Mouse (Mus musculus) left cerebral cortex, postnatal 25 days (tissue): ENCODE measurements around the gene Ldhc. TPM values are rescaled to one million over a fixed set of nuclear protein-coding genes. Genes with fewer than 3 reads are reported as not detected.

ENCODE experiments used
- DNase-seq, 2 experiments: peaks; one replicate each; pipeline ENCODE4 v3.0.0; 2022; ENCODE audit warnings: low spot score in 2 of 2, mixed read lengths in 1 of 2
- intact Hi-C: fragments of 180-260 bp; cut with DNase I; formaldehyde crosslinking; loops from one replicate; pipeline ENCODE4 v1.15.1; 2025
- total RNA-seq, 2 experiments: library from RNA; stranded (reverse); gene quantifications; 2 replicates each; pipeline ENCODE4 v1.2.3; 2021

The Ldhc gene
- total RNA-seq, 2 experiments from 2014 or later, result not detected

DNA sequence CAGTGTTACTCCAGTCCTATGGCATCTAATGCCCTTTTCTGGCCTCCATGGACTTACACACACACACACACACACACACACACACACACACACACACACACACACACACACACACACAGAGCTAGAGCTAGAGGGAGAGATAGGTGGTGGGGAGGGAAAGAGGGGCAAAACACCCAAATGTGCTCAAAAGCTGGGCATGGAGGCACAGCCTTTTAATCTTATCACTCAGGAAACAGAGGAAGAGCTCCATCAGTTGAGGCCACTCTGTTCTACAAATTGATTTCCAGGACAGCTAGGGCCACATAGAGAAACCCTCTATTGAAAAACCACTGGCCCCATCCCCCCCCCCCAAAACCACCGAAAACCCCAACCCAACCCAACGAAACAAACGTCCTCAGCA, 22.3 kb downstream of the Ldhc start:
- no peak for DNase-seq
- intact Hi-C loops, result no loop called here

DNA sequence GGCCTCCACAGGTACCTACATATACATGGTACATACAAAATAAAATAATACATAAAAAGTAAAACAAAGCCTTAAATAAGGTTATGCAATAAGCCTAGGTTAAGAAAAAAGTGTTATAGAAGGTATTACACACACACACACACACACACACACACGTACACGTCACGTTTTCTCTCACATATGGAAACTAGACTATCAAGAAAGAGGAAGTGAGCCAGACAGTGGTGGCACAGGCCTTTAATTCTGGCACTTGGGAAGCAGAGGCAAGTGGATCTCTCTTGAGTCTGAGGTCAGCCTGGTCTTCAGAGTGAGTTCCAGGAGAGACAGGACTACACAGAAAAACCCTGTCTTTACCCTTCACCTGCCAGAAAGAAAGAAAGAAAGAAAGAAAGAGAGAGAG, 34.5 kb downstream of the Ldhc start:
- DNase-seq, result no peak
- intact Hi-C loops, result no loop called here

DNA sequence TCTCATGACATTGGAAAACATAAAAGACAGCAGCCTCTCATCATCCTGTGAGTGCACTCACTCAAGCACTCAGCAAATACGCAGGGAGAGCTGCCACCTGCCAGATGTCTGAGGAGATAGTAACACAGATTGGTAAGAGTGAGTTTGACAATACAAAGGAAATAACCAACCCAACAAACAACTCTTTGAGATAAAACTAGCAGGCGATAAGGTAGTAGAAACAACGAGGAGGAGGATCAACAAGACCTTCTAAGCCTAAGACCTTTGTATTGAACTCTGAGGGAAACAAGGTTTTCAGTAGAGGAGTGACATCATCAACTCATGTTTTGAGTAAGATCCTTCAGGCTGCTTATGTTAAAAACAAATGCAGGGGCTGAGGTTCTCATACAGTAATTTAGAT, 38.3 kb downstream of the Ldhc start:
- intact Hi-C loops, result no loop called here
- no peak for DNase-seq

DNA sequence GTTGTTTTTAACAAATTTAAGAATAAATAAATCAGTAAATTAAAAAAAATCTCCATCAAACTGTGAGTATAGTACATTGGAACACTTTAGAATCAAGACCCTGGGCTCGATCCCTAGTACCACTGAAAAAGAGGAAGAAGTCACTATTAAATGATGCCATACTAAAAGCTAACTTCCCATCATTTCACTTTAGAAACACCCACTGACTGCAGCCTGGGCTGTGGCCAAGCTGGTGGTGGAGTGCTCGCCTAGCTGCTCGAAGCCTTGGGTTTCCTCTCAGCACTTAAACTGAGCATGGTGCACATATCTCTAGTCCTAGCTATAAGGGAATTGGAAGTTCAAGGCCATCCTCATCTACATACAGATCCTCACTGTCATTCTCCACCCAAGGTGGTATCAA, 50.2 kb downstream of the Ldhc start:
- no peak for DNase-seq
- intact Hi-C loops, result no loop called here

DNA sequence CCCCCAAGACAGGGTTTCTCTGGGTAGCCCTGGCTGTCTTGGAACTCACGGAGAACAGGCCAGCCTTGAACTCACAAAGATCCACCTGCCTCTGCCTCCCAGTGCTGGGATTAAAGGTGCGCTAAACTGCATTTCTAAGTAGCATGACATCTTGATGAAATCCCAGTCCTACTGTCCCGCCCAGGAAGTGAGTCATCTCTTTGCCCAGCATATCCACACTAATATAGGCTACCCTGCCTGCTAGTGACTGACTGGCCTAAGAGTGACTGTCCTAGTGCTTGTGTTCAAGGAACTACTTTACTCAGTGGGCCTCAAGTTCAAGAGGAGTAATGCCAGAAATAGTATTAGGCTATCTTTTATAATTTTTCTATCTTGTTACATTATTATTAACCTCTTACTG, 55.4 kb downstream of the Ldhc start:
- DNase-seq, result no peak
- intact Hi-C loops, result no loop called here

DNA sequence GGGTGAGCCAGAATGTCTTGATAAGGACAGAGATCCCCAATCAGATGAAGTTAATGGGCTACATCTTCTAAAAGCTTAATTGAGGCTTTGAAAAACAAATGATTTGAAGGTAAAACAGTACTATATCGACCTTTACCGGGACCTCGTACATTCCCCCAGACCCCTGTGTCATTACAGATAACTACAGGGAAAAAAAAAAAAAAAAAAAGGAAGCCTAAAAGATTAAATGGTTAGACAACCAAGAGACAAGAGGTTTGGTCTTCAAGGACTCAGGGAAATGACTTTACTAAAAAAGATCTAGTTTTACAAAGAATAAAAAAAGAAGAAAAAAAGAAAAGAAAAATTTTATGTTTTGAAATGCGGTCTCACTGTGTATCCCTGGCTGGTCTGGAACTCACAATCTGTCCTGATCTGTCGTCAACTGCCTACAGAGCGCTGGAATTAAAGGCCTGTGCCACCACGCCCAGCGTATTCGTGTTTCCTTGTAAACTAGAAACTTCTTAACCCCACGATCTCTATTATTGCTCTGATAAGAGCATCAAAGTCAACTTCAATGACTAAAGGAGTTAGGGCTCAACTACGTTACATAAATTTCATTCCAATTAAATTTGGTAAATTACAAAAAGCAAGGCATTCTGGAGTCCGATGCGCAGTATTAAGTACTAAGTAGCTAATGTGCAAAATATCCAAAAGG, 57.8 kb downstream of the Ldhc start:
- intact Hi-C loops, result no loop called here
- no peak for DNase-seq

DNA sequence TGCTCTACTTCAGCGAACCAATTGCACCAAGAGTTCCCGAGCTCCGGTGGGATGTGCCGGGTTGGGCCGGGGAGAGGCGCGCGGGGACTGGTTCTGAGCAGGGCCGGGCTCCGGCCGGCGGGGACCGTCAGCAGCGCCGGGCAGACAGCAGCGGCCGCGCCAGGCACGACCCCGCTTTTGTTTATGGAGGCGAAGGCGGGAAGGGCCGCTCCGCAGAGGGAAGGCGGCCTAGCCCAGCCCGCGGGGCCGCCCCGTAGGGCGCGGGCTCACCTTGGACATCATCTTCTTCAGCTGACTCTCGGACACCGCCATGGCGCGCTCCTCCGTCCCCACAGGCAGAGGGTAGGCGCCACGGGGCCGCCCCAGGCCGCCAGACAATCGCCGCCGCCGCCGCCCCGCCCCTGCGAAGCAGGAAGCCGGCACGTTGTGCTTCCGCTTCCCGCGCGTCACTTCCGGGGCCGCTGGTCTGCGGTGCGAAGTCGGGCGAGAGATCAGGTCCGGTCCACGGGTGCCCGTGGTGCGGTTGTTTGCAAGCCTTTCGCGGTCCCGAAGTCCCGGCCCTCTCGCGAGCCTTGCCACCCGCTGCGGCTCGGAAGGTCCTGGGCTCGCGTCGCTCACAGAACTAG, 58.7 kb downstream of the Ldhc start, which contains the start of gene Tsg101:
TSS of gene Tsg101 (minus strand) at position 419 of the 626 bp plus-strand sequence.
- intact Hi-C loops, result no loop called here
- DNase-seq, result peak; percentile 91 to 94

DNA sequence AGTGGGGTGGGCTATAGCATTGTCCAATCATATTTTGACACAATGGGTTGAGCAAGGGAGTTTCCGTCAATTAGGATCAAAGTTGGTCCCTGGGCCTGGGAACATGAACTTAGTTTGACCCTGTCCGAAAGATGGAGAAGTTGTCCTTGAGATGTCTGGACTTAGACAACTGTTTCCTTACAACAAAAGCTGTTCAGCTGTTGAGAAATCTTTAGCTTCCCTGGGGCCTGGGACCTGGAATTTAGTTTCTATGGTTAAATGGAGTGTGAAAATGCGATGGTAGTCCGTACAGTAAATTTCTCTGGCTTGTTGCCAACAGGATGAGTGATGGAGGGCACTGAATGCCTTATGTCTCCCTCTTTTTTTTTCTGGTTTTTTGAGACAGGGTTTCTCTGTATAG, 61.1 kb downstream of the Ldhc start:
- intact Hi-C loops, result no loop called here
- DNase-seq, result no peak

Other genes starting within 250 kb of the Ldhc start
- 10 to 100 TPM; 59.7 to 69.3 TPM for gene Sergef, start 221.4 kb upstream of the Ldhc start, total RNA-seq
- under 1 TPM; 0.21 to 0.32 TPM for gene Tph1, start 188.7 kb upstream of the Ldhc start, total RNA-seq
- gene Saal1, start 150.5 kb upstream of the Ldhc start, total RNA-seq, result 1 to 10 TPM; 8.0 TPM
- under 1 TPM in 1 of 2 experiments, not detected in 1; 0.16 TPM for gene Saa3, start 145.5 kb upstream of the Ldhc start, total RNA-seq
- gene Saa4, start 128.6 kb upstream of the Ldhc start, total RNA-seq, result not detected
- gene Saa1, start 118.2 kb upstream of the Ldhc start, total RNA-seq, result not detected
- not detected for gene Saa2, start 109.4 kb upstream of the Ldhc start, total RNA-seq
- 10 to 100 TPM; 13.3 to 16.1 TPM for gene Hps5, start 65.1 kb upstream of the Ldhc start, total RNA-seq
- gene Gtf2h1, start 65.1 kb upstream of the Ldhc start, total RNA-seq, result 10 to 100 TPM; 37.9 to 41.1 TPM
- 100 to 1,000 TPM; 395 to 440 TPM for gene Ldha, start 19.7 kb upstream of the Ldhc start, total RNA-seq
- gene Tsg101, start 58.8 kb downstream of the Ldhc start, total RNA-seq, result 10 to 100 TPM; 75.5 to 81.1 TPM
- gene Uevld, start 97.3 kb downstream of the Ldhc start, total RNA-seq, result 10 to 100 TPM; 10.2 to 13.3 TPM
- not detected for gene Gm9999, start 122.4 kb downstream of the Ldhc start, total RNA-seq
- 10 to 100 TPM; 13.8 to 13.9 TPM for gene Spty2d1, start 147.2 kb downstream of the Ldhc start, total RNA-seq
- gene Tmem86a, start 189.4 kb downstream of the Ldhc start, total RNA-seq, result 10 to 100 TPM; 16.4 to 19.4 TPM